Mouse (Mus musculus): ENCODE measurements around the gene Dtnbp1. TPM values are rescaled to one million over a fixed set of nuclear protein-coding genes. Genes with fewer than 3 reads are reported as not detected.
A peak's percentile ranks its signal among the peaks of the same experiment; 100 is the strongest.

The Dtnbp1 gene
- polyA plus RNA-seq, 1 experiment from 2014 or later: 30.2 TPM

- Histone ChIP-seq H3K4me3 (replicated peaks) (no peak overlapping the region), H3K27ac (no peak overlapping the region), H3K4me1 (replicated peaks) (peaks cover 20% of the 10 kb centered on the region), H3K4me2 (no peak overlapping the region), H3K9ac (no peak overlapping the region), H3K27me3 (no peaks in the 10 kb centered on the region), H3K9me3 (replicated peaks) (no peaks in the 10 kb centered on the region), H3K36me3 (peaks cover 91% of the 10 kb centered on the region)
- no peak for ATAC-seq (ENCODE audit: low read depth)
- no peak for DNase-seq
- WGBS (ENCODE audit: insufficient replicate concordance): 91% methylated on average over 2 of the region's 2 CpGs
These were observed 83.7 kb downstream of the Dtnbp1 start for GRCm38 (mm10) chr13:44918269-44918668.

GRCm38 (mm10) chr13:44917202-44917601 is 84.7 kb downstream of the Dtnbp1 start:
- peaks cover 91% of the 10 kb centered on the region for H3K36me3 ChIP-seq
- 75% methylated on average over 4 of the region's 4 CpGs for whole genome bisulfite sequencing (ENCODE audit: insufficient replicate concordance)
- no peak for ATAC-seq (ENCODE audit: low read depth)

DNA sequence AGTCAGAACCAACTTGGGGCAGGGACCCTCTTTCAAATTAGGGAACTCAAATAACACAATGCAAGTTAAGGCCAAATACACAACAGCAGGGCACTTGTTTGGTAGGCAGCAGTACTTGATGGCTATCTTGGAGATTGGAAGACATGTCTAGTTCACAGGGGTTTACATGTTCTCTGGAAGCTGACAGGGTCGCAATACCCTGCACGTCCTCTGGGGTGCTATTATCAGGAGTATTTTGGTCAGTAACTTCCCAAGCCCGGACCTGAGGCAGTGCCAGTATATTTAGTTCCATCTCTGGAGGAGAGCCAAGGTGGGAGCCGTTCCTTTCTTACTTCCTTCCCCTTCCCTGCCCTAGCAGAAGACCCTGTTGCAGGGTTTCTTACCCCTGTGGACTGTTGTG is 86.0 kb downstream of the Dtnbp1 start:
- peaks cover 88% of the 10 kb centered on the region for H3K36me3 ChIP-seq
- peak overlapping the region; percentile 21; the same call in 1 of the 2 replicates for H3K27ac ChIP-seq
- ATAC-seq (ENCODE audit: low read depth) (no peak), DNase-seq (no peak)
- no peak overlapping the region for H3K9ac ChIP-seq
- 47% methylated on average over 4 of the region's 4 CpGs for WGBS (ENCODE audit: insufficient replicate concordance)
- H3K4me1 ChIP-seq (replicated peaks): peaks cover 25% of the 10 kb centered on the region
- H3K4me3 ChIP-seq (replicated peaks): no peak overlapping the region
- H3K27me3 ChIP-seq: no peaks in the 10 kb centered on the region
- H3K4me2 ChIP-seq: peak overlapping the region; percentile 10; the same call in 1 of the 2 replicates
- no peaks in the 10 kb centered on the region for H3K9me3 ChIP-seq (replicated peaks)

More at GRCm38 (mm10) chr13:44917202-44917601, 84.7 kb downstream of the Dtnbp1 start:
- no peaks in the 10 kb centered on the region for H3K9me3 ChIP-seq (replicated peaks)
- DNase-seq: no peak
- no peak overlapping the region for H3K27ac ChIP-seq
- H3K9ac ChIP-seq: no peak overlapping the region
- no peaks in the 10 kb centered on the region for H3K27me3 ChIP-seq
- no peak overlapping the region for H3K4me3 ChIP-seq (replicated peaks)
- no peak overlapping the region for H3K4me2 ChIP-seq
- H3K4me1 ChIP-seq (replicated peaks): peaks cover 20% of the 10 kb centered on the region

DNA sequence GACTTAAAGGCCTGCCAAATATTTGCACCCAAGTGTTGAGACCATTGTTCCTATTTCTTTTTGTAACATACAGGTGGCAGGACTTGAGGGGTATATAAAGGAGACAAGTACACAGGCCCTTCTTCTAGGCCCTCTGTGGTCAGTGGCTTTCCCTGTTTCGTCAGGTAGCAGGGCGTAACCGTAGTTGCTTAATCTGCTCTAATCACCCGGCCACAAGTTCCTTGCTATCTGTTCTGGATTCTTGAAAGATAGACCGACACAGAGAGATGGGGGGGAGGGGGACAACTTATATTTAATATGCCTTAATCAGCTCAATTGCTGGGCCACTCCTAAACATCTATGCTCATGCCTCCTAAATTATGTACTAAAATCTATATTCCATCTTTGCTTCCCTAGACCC is 86.6 kb downstream of the Dtnbp1 start:
- Histone ChIP-seq H3K27me3 (no peaks in the 10 kb centered on the region), H3K9me3 (replicated peaks) (no peaks in the 10 kb centered on the region), H3K27ac (peak overlapping the region; percentile 21; the same call in 1 of the 2 replicates), H3K9ac (no peak overlapping the region), H3K4me1 (replicated peaks) (peaks cover 30% of the 10 kb centered on the region), H3K4me2 (peak overlapping the region; percentile 10), H3K36me3 (peaks cover 87% of the 10 kb centered on the region), H3K4me3 (replicated peaks) (no peak overlapping the region)
- WGBS (ENCODE audit: insufficient replicate concordance): 18% methylated on average over 5 of the region's 5 CpGs
- DNase-seq: peak; percentile 6
- peak; percentile 75 for ATAC-seq (ENCODE audit: low read depth)

GRCm38 (mm10) chr13:44913560-44913959 is 88.4 kb downstream of the Dtnbp1 start:
- H3K4me3 ChIP-seq (replicated peaks): no peak overlapping the region
- H3K4me2 ChIP-seq: no peak overlapping the region
- H3K36me3 ChIP-seq: peaks cover 74% of the 10 kb centered on the region
- H3K4me1 ChIP-seq (replicated peaks): peaks cover 33% of the 10 kb centered on the region
- ATAC-seq (ENCODE audit: low read depth): no peak
- no peak overlapping the region for H3K27ac ChIP-seq
- no peaks in the 10 kb centered on the region for H3K9me3 ChIP-seq (replicated peaks)
- WGBS (ENCODE audit: insufficient replicate concordance): 72% methylated on average over 7 of the region's 7 CpGs
- no peak overlapping the region for H3K9ac ChIP-seq
- DNase-seq: no peak
- no peaks in the 10 kb centered on the region for H3K27me3 ChIP-seq

- DNase-seq (no peak), ATAC-seq (ENCODE audit: low read depth) (no peak)
- H3K9me3 ChIP-seq (replicated peaks): no peaks in the 10 kb centered on the region
- H3K36me3 ChIP-seq: peaks cover 77% of the 10 kb centered on the region
- H3K4me2 ChIP-seq: no peak overlapping the region
- H3K9ac ChIP-seq: no peak overlapping the region
- H3K4me1 ChIP-seq (replicated peaks): peaks cover 33% of the 10 kb centered on the region
- no peak overlapping the region for H3K4me3 ChIP-seq (replicated peaks)
- H3K27ac ChIP-seq: no peak overlapping the region
- WGBS (ENCODE audit: insufficient replicate concordance): 77% methylated on average over 2 of the region's 2 CpGs
- H3K27me3 ChIP-seq: no peaks in the 10 kb centered on the region
These were observed 89.1 kb downstream of the Dtnbp1 start for GRCm38 (mm10) chr13:44912851-44913250.

DNA sequence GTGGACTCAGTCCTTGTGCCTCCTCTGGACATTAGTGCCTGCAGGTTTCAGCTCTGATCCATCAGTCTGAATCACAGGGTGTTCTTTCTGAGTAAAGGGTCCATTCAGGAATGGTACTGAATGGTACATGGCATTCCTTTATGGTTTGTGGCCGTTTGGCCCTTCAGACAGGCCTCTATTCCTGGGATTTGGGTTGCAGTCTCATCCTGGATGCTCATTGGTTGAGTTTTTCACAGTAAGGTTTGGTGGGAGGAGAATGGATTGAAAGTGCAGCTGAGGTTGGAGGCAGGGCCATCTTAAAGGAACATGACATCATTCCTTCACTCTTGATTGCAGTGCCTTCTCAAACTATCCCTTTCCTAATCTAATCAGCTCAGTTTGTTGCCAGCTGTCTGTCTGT is 93.2 kb downstream of the Dtnbp1 start:
- H3K9me3 ChIP-seq (replicated peaks): no peaks in the 10 kb centered on the region
- H3K4me3 ChIP-seq (replicated peaks): no peak overlapping the region
- no peaks in the 10 kb centered on the region for H3K27me3 ChIP-seq
- WGBS (ENCODE audit: insufficient replicate concordance): 44% methylated on average over 1 of the region's 1 CpGs
- 0 out of 2 replicates have a peak overlapping the region, but pooled peaks have one; percentile 1 for H3K27ac ChIP-seq
- H3K4me2 ChIP-seq: no peak overlapping the region
- peaks cover 13% of the 10 kb centered on the region for H3K4me1 ChIP-seq (replicated peaks)
- no peak for ATAC-seq (ENCODE audit: low read depth)
- peaks cover 65% of the 10 kb centered on the region for H3K36me3 ChIP-seq
- no peak overlapping the region for H3K9ac ChIP-seq
- DNase-seq: no peak

DNA sequence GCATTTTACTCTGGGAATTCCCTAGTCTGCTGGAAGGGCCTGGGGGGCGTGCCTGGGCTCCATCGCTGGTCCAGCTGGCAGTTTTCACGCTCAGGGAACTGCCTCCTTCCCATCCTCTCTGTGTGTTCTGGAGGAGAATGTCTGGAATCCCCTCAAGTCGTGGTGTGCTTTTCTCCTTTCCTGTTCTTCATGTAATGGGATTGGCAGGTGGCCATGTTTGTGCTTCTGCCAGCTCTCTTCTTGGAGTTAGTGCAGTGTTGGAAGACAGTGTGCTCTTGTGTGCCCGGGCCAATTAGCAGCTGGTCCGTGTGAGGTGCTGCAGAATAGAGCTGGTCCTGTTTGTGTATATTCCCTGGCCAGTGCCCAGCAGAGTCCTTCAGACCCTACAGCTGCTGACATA is 94.2 kb downstream of the Dtnbp1 start:
- H3K4me1 ChIP-seq (replicated peaks): peaks cover 13% of the 10 kb centered on the region
- no peaks in the 10 kb centered on the region for H3K9me3 ChIP-seq (replicated peaks)
- WGBS (ENCODE audit: insufficient replicate concordance): 74% methylated on average over 6 of the region's 6 CpGs
- H3K27ac ChIP-seq: no peak overlapping the region
- H3K36me3 ChIP-seq: peaks cover 61% of the 10 kb centered on the region
- ATAC-seq (ENCODE audit: low read depth) (no peak), DNase-seq (no peak)
- H3K9ac ChIP-seq: no peak overlapping the region
- no peak overlapping the region for H3K4me3 ChIP-seq (replicated peaks)
- H3K27me3 ChIP-seq: no peaks in the 10 kb centered on the region
- no peak overlapping the region for H3K4me2 ChIP-seq

DNA sequence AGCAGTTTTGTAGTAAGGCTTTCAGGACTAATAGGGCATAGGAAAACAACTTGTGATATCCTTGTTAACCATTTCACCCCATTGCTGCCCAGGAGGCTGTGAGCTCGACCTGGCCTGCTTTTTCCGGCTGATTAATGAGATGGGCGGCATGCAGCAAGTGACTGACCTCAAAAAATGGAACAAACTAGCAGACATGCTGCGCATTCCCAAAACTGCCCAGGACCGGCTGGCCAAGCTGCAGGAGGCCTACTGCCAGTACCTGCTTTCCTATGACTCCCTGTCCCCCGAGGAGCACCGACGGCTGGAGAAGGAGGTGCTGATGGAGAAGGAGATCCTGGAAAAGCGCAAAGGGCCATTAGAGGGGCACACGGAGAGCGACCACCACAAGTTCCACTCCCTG is 95.8 kb downstream of the Dtnbp1 start:
- Histone ChIP-seq H3K9me3 (replicated peaks) (no peaks in the 10 kb centered on the region), H3K4me2 (no peak overlapping the region), H3K9ac (no peak overlapping the region), H3K4me3 (replicated peaks) (no peak overlapping the region), H3K36me3 (peaks cover 54% of the 10 kb centered on the region), H3K27me3 (no peaks in the 10 kb centered on the region), H3K27ac (no peak overlapping the region), H3K4me1 (replicated peaks) (peaks cover 10% of the 10 kb centered on the region)
- ATAC-seq (ENCODE audit: low read depth): no peak
- DNase-seq: no peak
- 86% methylated on average over 11 of the region's 11 CpGs for WGBS (ENCODE audit: insufficient replicate concordance)

DNA sequence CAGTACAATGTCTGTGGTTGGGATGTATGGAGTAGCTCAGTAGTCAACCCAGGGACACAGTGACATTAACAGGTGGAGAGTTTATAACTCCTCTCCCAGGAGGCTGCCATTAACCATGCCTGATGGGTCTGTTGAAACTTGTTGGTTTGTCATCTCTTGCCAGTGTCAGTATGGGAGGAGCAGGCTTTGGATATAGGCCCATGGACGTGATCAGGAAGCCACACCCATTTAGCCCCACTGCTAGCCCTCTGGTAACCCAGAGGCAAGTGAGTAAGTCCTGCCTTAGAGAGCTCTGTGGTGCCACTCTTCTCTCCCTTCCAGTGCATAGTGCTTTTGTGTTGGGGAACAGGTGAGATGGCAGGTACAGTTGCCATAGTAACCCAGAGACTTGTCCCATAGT is 97.7 kb downstream of the Dtnbp1 start:
- no peak overlapping the region for H3K4me3 ChIP-seq (replicated peaks)
- H3K4me2 ChIP-seq: no peak overlapping the region
- WGBS (ENCODE audit: insufficient replicate concordance): 35% methylated on average over 1 of the region's 1 CpGs
- H3K4me1 ChIP-seq (replicated peaks): no peaks in the 10 kb centered on the region
- H3K27me3 ChIP-seq: no peaks in the 10 kb centered on the region
- peaks cover 44% of the 10 kb centered on the region for H3K36me3 ChIP-seq
- DNase-seq (no peak), ATAC-seq (ENCODE audit: low read depth) (no peak)
- no peaks in the 10 kb centered on the region for H3K9me3 ChIP-seq (replicated peaks)
- no peak overlapping the region for H3K9ac ChIP-seq
- no peak overlapping the region for H3K27ac ChIP-seq

DNA sequence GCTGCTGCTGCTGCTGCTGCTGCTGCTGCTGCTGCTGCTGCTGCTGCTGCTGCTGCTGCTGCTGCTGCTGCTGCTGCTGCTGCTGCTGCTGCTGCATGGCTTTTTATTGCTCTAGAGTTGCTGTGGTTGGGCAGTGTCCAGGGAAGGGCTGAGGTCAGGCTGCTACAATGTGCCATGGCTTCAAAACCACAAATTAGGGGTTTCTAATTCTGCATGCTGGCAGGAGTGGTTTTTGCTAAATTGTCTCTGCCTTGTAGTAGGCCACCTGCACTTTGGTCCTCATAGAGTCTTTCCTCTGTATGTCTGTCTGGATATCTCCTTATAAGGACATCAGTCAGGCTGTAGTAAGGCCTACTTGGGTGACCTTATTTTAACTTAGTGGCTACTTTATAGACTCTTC is 98.5 kb downstream of the Dtnbp1 start:
- no peak overlapping the region for H3K9ac ChIP-seq
- H3K4me1 ChIP-seq (replicated peaks): no peaks in the 10 kb centered on the region
- H3K4me2 ChIP-seq: no peak overlapping the region
- no peak overlapping the region for H3K27ac ChIP-seq
- H3K27me3 ChIP-seq: no peaks in the 10 kb centered on the region
- H3K4me3 ChIP-seq (replicated peaks): no peak overlapping the region
- H3K9me3 ChIP-seq (replicated peaks): no peaks in the 10 kb centered on the region
- no peak for DNase-seq
- H3K36me3 ChIP-seq: peaks cover 41% of the 10 kb centered on the region
- ATAC-seq (ENCODE audit: low read depth): no peak

- Histone ChIP-seq H3K9ac (no peak overlapping the region), H3K4me2 (no peak overlapping the region), H3K27ac (no peak overlapping the region), H3K27me3 (no peaks in the 10 kb centered on the region), H3K36me3 (peaks cover 39% of the 10 kb centered on the region), H3K9me3 (replicated peaks) (no peaks in the 10 kb centered on the region), H3K4me3 (replicated peaks) (no peak overlapping the region), H3K4me1 (replicated peaks) (no peaks in the 10 kb centered on the region)
- 80% methylated on average over 6 of the region's 6 CpGs for WGBS (ENCODE audit: insufficient replicate concordance)
- ATAC-seq (ENCODE audit: low read depth) (no peak), DNase-seq (no peak)
These were observed 99.6 kb downstream of the Dtnbp1 start for GRCm38 (mm10) chr13:44902299-44902698.
